In genomic region chr15:98043967-98044366, GRCm38 (mm10) we compare ENCODE assay signal across 14 mouse cellular contexts. TPM values are rescaled to one million over a fixed set of nuclear protein-coding genes. Genes with fewer than 3 reads are reported as not detected.
A peak's percentile ranks its signal among the peaks of the same experiment; 100 is the strongest.
DNase-seq lines count a peak whose midpoint lies in the region.
"Had no signal": no experiment of that assay in that cellular context is flagged by ENCODE, and none has a peak within 500 bp of the region (broad histone marks: within the 10 kb centered on the region; RNA-seq: fewer than 3 reads in every experiment).

No protein-coding gene starts in this region.

- DNase-seq in left cerebral cortex, postnatal 14 days (ENCODE audit: low spot score in 2 of 2), result peak; percentile 12 to 54
- no peak for DNase-seq in left cerebral cortex, adult 9 months (ENCODE audit: low spot score in 2 of 2)
- DNase-seq in brain, adult 2 months (ENCODE audit: low read depth, low spot score), result peak; percentile 63
- peak; percentile 41 for DNase-seq in telencephalon, adult 2 months (ENCODE audit: low read depth, low spot score)
- DNase-seq in gastrocnemius, adult 18-20 months (ENCODE audit: low spot score), result no peak
- DNase-seq: adrenal gland, adult 2 months; adrenal gland, postnatal 10 days; adrenal gland, postnatal 25 days; cerebellum, adult 11-12 months; cerebellum, adult 2 months; cerebellum, adult 9-10 months; cerebellum, postnatal 10 days; cerebellum, postnatal 25 days; forebrain, postnatal 0 days had no signal

- intact Hi-C loops in left cerebral cortex, postnatal 14 days (cut with DNase I), result no loop called here

RNA-seq across cellular contexts. Expression of gene Col2a1, which starts 39.5 kb away (rescaled TPM):
- total RNA-seq in left cerebral cortex, postnatal 14 days (2021), result under 1 TPM; 0.57 to 0.97 TPM
- under 1 TPM; 0.19 to 0.37 TPM for total RNA-seq in gastrocnemius, adult 18-20 months (2021)
- total RNA-seq: adrenal gland, adult 2 months; adrenal gland, postnatal 25 days had no signal

RNA-seq across cellular contexts. Expression of gene Pfkm, which starts 48.4 kb away (rescaled TPM):
- total RNA-seq in left cerebral cortex, postnatal 14 days (2021), result 100 to 1,000 TPM; 349 to 369 TPM
- 1,000 to 10,000 TPM; 2,870 to 2,899 TPM for total RNA-seq in gastrocnemius, adult 18-20 months (2021)

RNA-seq across cellular contexts. Expression of gene Senp1, which starts 49.6 kb away (rescaled TPM):
- total RNA-seq in left cerebral cortex, postnatal 14 days (2021), result 10 to 100 TPM; 11.8 to 13.7 TPM
- total RNA-seq in gastrocnemius, adult 18-20 months (2021), result 1 to 10 TPM; 6.1 to 6.3 TPM

Comparison
In these comparisons a context has a peak if more than half of its experiments do, and no peak if none do; other contexts are left out.
1. DNase-seq: peak in left cerebral cortex, postnatal 14 days (2 of 2), brain, adult 2 months (single experiment) and telencephalon, adult 2 months (single experiment); none in left cerebral cortex, adult 9 months (0 of 2) and gastrocnemius, adult 18-20 months (single experiment).
2. RNA of gene Pfkm, which starts 48.4 kb away (total RNA-seq): 2,870 to 2,899 TPM in gastrocnemius, adult 18-20 months; 349 to 369 TPM in left cerebral cortex, postnatal 14 days; every median in the first group is over 4 times any median in the second.